Mouse (Mus musculus) neural tube, embryonic 10.5 days (tissue): ENCODE measurements around the gene Ankrd26.
"Not testable (repeated sequence)": the region's sequence is repeated elsewhere in the genome, so short reads cannot be mapped to it uniquely, and the experiment has no call there.

Source experiments
- DNase-seq: peaks from one replicate; pipeline ENCODE4 v3.0.0-alpha.2; 2017; ENCODE audit warnings: low spot score; ENCODE audit errors: extremely low spot score

The Ankrd26 gene

DNA sequence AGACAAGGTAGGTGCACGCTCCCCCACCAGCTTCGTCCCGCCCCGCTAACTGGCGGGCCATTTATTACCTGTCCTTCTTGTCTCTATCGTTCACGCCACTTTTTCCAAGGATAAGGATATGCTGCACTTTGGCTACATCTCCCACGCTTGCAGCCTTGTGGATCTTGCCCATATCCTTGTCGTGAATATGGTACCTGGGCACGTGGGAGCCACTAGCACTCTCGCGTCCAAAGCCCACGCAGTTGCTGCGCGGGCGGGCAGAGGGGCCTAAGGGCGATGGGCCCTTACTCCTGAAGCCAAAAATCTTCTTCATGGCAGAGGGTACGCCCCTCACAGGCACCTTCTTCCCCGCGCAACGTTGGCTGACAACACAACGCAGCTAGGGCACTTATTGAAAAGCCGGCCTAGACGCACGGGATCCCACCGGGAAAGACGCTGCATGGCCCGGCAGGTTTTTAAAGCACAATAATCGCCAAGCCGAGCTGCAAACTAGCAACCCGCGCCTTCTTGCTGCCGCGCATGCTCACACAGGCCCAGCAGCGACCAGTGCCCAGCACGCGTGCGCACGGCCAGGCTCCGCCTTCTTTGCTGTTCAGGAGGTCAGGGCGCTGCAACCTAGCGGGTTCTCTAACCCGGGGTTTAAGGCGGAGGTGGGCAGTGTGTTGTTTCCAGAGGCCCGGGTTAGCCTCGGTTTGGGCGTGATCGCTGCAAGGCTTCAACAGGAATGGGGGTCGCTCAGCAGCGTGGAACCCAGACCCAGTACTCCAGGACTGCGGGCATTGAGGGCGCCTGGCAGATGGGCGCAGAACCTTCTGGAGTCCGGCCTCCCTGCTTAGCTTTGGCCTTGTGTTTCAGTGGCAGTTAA lies at the start of gene Ankrd26:
Gene Ankrd26, minus strand, starts transcription at position 482 of the 865 bp plus-strand sequence.
- peak; percentile 93 for DNase-seq

DNA sequence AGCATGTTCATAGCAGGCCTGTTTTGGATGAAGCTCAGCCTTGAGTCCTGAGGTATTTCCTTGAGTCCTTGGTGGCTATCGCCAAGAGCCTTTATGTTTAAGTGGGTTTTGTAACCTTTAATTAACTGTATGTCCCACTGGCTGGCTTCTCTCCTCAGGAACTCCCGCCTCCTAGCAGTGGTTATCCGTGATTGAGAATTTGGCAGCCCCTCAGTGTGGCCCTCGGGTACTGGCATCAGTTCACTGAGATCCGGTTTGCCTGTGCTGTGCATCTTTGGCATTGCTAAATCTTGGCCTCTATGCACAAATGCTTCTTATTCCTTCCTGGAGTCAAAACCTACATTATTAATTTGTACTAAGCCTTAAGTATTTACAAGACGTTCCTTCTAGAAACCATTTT lies 46.9 kb upstream of the Ankrd26 start:
- DNase-seq, result no peak

DNA sequence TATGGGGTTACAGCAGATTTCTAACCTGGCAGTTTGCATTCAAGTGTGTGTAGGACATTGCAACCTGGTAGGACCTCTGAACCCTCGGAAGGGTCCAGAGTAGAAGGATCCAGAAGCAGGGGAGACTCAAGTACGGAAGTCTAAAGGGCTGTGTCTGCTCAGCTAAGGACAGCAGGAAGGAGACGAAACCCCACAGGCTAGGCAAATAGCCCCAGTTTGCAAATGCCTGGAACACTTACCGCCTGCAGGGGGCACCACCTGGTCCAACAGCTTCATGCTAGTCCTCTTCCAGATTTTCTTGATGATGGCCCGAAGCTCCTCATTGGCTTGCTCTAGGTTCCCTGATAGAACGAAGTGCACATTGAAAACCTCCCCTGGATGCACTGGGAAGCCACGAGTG lies 43.9 kb upstream of the Ankrd26 start:
- no peak for DNase-seq

DNA sequence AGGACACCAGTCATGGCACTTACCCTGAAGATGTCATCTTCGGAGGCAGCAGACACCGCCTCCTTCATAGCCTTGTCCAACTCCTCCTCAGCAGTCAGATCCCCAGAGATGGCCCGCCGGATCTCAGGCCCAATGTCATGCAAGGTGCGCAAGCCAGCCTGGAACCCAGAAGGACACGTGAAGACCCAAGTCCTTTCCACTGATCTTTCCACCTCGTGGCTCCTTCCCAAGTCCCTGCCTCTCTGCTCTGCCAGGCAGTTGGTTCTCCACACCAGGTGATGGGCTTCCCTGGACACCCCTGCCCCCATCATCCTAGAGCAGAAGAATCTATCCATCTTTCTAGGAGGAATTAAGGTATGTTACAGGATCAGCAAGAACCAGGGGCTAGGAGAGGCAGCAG lies 41.8 kb upstream of the Ankrd26 start:
- DNase-seq, result no peak

DNA sequence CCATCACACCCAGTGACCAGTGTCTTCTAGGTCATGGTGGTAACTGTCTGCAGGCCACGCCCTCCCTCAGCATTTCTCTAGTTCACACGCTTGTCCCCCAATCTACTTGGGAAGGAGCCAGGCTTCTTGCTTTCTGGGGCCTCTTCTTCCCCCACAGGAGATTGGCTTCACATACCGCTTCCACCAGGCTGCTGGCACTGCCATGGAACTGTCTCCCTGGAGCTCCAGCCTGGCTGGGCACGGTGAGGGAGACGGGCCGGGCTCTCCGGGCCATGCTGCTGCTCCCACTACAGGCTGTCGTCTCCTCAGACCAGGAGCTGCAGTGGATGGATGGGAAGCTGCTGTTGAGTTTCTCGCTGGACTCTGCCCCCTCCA lies 33.6 kb upstream of the Ankrd26 start:
- DNase-seq, result no peak

DNA sequence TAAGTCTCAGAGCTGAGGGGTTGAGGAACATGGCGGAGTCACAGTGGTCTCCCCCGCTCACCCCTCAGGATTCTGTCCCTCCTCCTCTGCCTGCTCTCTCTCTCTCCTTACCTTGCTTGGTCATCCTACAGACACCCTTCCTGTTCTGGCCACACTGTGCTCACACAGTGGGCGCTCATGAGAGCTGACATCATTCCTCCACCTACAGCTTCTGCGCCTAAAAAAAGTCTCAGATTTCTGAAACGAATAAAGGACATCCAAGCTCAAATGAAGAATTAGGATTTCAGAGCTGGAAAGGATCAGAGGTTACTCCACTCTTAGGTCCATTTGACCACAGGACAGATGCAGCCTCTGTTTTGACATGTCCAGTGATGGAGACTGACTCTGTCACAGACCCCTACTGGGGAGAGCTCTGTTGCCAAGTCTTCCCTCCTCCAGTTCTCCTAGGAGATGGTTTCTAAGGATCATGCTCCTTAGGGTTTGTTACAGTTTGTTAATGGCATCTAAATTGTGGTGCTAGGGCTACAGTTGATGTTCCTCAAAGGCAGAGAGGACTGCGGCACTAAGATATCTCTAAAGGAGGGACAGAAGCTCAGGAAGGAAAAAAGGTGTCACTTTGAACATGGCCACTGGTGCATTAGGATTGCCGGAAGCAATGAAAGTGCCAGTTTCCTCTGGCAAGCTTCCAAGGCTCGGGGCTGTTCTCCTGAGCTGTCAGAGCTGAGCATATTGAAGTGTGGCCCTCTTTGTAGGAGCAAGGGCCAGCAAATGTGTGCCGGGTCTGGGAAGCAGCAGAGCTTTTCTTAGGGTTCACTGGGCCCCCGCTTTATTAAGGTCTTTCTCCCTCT lies 33.0 kb upstream of the Ankrd26 start:
- DNase-seq, result no peak

DNA sequence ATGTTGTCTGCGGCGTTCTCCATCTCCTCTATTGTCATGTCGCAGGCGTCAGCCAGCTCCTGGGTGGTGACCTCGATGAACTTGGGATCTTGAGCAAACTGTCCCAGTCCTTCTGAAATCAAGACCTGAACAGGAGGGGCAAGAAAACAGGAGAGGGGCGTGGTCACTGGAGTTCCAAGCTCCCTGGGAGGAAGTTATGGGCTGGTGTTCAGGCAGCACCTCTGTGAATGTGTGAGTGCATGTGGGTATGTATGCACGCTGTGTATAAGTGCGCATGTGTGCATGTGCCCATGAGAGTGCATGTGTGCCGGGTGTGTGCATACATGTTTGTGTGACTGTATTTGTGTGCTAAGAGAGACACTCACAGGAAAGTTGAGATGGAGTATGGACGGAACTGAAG lies 32.0 kb upstream of the Ankrd26 start:
- no peak for DNase-seq

DNA sequence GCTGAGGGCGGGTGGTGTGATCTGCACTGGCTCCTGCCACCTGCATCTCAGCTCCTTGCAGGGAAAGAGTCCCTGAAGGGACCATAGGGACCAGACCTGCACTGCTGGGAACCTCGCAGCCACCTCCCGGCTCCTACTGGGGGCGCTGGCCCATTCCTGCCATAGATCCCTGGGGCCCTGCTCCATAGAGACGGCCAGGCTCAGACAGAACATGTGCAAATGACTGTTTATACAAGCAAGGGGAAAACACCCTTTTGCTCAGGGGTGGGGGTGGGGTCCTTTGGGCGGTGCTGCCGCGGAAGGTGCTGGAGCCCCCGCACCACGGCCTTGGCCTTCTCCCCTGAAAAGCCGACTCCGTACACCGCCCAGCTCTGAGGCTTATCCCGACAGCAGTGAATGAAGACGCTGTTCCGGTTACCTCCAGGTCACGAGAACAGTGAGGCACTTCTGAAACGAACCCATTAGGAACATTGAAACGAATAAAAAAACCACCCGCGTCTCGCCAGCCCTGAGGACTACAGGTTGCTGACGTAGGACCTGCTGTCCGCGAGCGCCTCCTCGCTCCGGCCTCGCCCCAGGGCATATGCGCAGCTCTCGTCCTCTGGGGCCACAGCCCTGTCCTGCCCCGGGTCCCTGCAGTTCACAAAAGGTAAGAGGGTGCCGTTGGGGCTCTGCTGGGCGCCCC lies 31.5 kb upstream of the Ankrd26 start:
- DNase-seq, result peak; percentile 49

DNA sequence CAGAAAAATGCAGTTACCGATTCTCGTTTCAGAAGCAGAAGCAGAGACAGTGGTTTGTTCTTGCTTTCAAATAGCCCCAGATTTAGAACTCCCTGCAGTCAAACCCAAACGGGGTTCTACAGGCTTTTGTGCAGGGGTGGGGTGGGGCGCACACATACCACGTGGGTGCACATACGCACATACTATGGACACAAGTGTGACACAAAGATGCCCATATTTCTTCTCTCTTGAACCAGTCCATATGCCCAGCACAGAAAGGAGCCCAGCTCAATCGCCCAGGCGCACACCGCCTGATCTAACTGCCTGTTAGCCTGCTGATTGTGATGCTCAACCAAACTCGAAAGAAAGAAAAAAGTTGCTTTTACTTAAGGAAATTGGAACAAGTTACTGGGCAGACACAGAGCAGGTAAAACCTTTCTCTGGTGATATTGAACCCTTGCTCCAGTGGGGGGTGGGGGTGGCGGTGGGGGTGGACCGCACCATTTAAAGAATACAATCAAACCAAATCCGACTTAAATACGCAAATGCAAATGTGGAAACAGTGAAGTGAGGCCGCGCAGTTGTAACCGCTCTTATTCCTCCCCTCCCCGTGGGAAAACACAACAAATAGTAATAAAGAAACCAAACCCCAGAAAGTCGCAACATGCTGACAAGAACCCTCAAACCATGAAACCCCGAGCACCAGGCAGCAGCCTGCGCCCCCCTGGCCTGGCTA lies 30.8 kb upstream of the Ankrd26 start:
- DNase-seq, result no peak

DNA sequence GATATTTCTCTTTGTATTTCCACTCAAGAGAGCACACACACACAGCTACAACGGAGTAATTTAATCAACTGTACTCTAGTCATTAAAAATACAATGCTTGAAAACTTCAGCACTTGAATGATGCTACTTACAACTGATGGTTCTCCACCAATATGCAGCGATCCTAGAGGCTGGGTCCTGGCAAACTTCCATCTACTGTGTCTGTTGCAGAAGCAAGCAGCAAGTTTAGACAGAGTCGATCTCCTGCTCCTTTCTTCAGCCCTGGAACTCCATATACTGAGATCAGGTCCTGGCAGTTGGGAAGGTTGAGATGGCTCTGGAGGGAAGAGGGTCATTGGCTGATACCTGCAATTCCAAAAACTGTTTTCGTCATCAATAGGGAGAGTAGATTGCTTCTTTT lies 16.7 kb upstream of the Ankrd26 start:
- not testable (repeated sequence) for DNase-seq

DNA sequence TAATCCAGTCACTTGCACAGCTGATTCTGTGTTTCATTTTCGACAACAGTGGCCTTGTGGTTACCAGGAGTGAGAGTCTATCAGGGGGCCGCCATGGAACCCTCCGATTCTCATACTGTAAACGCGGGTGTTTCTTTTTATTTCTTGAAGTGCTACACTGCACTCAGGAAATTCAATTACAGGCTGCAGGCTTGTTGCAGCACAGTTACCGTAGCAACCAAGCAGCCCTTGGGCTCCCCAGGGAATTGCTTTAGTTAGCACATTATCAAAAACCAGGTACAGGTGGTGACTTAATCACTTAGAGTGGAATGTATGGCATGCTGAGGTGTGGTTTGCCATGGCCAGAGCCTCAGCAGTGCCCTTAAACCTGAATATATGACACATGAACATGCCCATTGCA lies 12.3 kb upstream of the Ankrd26 start:
- DNase-seq, result no peak

DNA sequence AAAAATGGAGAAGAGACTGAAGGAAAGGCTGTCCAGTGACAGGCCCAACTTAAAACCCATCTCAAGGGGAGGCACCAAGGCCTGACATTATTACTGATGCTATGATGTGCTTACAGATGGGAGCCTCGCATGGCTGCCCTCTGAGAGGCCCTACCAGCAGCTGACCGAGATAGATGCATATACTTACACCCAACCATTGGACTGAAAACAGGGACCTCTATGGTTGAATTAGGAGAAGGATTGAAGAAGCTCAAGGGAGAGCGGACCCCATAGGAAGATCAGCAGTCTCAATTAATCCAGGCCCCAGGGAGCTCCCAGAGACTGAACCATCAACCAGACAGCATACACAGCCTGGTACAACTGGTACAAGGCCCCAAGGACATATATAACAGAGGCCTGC lies 5.8 kb upstream of the Ankrd26 start:
- no peak for DNase-seq

DNA sequence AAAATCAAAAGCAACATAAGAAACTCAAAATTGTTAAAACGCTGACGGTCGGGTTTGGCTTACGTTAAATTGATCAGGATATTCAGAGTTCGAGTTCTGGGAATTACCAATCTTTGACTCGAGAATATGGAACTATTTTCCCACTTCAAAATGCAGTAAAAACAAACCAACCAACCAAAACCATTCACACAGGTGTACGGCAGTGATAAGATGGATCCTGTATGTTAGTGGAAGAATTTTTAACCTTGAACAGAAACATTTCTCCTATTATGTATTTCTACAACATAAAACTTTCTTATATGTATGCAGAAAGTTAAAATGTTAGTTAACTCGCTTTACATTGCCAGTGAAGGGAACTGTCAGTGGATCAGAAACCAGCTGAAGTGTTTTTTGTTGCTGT lies 801 bp downstream of the Ankrd26 start:
- DNase-seq, result no peak

DNA sequence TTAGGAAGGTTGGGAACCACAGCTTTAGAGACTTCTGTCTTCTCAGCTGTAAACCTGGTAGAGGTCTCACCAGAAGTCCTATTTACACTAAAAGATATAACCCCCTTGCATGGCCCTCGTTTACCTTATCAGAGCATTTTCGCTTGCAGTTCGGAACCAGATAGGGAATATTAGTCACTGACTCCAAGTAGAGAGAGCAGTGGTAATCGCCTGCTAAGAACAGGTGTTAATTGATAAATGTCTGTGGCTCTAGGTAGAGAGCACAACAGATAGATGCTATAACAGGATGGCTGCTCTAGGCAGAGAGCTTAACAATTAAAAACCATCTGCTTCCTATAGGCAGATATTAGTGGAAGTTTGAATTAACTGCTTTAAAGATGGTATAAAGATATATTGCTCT lies 23.4 kb downstream of the Ankrd26 start:
- no peak for DNase-seq

DNA sequence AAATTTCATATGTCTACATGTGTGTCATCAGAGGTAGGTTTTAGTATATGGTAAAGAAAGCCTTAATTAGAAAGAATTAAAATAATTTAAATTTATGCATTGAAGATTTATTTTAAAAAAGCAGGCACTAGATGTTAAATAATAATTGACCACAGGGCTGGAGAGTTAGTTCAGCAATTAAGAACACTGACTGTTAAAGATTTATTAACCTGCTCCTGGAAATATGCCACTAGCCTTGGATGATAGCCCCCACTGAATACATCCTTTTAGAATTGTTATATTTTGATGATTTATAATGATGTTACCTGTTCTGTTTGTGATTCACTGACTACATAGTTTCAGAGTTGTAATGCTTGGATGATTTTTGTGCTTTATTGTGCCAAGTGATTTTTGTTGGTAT lies 24.8 kb downstream of the Ankrd26 start:
- DNase-seq, result not testable (repeated sequence)

DNA sequence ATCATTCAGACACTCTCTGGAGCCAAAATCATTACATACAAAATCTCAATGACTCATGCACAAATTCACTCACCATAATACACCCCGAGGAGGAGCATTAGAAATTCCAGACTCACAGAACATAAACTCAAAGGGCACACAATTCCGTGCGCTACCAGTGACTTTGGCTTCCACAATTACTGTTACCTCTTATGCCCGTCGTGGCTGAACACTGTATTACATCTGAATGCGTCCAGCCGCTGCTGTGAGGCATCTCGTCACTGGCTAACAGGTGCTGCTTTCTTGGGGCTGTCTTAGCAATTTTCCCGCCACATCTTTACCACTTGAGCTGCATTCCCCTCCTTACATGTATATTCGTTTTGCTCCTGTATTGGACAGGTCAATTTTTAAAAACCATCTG lies 26.7 kb downstream of the Ankrd26 start:
- no peak for DNase-seq

DNA sequence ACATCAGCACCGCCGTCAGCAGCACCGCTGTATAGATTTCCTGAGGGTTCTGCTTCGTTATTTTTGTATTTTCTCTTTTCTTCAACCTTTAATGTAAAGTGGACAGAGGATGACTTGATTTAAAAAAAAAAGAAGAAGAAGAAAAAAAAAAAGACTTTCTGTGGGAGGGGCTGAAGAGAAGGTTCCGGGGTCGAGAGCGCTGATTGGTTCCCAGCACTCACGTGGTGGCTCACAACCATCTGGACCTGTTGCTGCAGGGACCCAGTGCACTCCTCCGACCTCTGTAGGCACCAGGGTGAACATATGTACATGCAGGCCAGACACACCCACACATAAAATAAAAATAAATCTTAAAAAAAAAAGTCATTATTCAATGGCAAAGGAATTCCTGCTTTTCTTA lies 28.6 kb downstream of the Ankrd26 start:
- DNase-seq, result no peak

DNA sequence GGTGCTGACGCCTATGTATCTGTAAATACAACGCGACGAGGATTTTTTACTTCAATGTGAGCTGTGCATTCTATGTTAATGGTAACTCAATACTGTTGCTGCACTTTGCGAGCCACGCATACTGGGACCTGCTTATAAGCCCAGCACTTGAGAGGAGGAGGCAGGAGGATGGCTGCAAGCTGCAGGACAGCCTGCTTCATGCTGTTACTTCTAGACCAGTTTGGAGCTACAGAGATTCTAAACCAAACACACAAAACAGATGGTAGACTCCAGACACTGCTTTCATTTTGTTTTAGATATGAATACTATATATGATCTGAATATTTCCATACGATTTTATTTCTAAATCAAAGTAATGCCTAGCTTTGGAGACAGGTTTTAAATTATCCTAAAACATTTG lies 41.4 kb downstream of the Ankrd26 start:
- DNase-seq, result no peak

DNA sequence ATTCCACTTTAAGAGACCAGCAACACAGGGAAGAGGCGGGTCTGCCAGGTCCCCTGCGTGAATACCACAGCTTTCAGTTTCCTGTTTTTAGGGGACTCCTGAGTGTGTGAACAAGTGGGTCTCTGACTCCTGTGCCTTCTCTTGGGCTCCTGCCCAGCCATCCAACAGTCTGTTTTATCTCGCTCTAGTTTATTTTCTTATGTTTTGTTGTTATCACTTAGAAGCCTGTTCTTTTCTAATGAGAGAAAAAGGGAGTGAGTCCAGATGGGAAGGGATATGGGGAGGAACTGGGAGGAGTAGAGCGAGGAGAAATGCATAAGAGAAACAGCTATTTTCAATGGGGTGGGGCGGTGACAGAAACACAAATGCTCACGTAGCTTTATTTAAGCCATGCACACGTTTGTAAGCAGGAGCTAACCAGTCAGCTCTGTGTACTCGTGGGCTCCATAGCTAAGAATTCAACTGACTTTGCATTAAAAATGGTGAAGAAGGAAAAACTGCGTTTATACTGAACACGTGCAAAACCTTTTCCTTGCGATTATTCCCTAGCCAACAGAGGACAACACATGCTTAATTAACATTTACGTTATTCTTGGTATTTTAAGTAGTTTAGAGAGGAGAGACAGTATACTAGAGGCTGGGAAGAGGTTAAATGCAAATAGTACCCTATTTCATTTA lies 48.6 kb downstream of the Ankrd26 start:
- DNase-seq, result no peak

DNA sequence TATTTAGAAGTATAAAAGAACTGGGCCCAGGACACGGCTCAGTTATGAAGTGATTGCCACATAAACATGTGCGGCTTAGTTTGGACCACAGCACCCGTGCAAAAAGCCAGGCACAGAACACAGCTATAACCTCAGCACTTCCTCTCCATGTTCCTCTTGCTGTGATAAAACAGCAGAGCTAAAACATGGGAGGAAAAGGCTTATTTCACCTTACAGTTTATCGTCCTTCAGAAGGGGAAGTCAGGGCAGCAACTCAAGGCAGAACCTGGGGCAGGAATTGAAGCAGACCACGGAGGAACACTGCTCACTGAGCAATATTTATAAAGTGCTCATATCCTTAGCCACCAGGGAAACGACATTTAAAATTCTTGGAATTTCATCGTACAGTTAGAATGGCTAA lies 63.0 kb downstream of the Ankrd26 start:
- no peak for DNase-seq

DNA sequence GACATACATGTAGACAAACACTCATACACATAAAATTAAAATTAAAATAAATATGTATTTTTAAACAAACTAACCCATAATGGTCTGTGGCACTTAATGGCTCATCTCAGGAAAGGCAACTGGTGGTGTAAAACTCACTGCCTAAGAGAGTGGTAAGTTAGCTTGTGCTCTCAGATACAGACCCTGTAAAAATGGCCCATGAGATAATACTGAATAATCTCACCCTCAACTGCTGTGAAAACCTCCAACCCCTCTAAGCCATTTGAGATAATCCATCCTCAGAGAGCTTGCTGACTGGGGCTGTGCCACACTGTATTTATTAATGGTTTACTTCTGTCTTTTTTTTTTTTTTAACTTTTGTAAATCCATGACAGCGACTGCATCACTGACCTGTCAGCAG lies 79.9 kb downstream of the Ankrd26 start:
- DNase-seq, result no peak
